Mouse (Mus musculus) heart, postnatal 10 days (tissue): ENCODE data around the gene Gltpd2. TPM values are rescaled to one million over a fixed set of nuclear protein-coding genes. Genes with fewer than 3 reads are reported as not detected.
"Not testable (repeated sequence)": the region's sequence is repeated elsewhere in the genome, so short reads cannot be mapped to it uniquely, and the experiment has no call there.

Experiments
- DNase-seq, 2 experiments: peaks; one replicate each; pipeline ENCODE4 v3.0.0; 2021
- intact Hi-C: fragments of 180-260 bp; cut with DNase I; formaldehyde crosslinking; loops from one replicate; pipeline ENCODE4 v1.15.1; 2025
- total RNA-seq, 2 experiments: library from RNA; stranded (reverse); gene quantifications; 2 replicates each; pipeline ENCODE4 v1.2.3; 2021

The Gltpd2 gene
- not detected for total RNA-seq

DNA sequence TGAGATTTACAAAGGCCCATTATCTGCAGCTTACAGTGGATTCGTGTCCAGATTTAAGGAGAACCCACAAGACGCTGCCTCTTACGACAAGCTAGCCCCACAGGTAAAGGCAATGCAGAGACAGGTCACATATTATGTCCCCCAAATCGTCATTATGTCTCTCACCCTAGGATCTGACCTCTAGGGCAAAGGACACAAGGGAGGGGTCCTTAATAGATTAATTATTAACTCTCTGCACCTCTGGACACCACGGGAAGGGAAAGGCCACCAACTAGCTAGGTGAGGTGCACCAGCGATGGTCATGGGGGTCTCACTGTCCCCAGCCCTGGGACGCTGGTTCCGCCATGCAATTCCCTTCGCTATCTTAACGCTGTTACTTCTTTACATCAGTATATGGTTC, at the start of gene Gltpd2:
TSS of gene Gltpd2 (plus strand) at position 274 of the 400 bp plus-strand sequence.
- no peak for DNase-seq
- intact Hi-C loops = no loop called here

DNA sequence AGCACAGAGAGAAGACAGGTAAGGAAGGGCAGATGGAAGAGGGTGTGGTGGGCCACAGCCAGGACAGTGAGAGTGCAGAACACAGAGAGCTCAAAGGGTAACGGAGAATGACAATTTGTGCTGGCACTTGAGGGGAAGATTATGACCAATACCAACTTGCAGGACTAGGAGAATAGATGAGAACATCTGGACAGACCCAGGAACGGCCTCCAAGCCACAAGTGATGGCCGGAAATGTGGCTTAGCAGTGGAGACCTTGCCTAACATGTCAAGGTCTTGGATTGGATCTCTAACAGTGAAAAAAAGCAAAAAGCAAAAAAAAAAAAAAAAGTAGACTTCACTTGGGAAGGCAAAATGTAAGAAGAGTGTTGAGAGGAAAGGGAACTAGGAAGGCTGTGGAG, 49.2 kb upstream of the Gltpd2 start:
- intact Hi-C loops = no loop called here
- DNase-seq = no peak

DNA sequence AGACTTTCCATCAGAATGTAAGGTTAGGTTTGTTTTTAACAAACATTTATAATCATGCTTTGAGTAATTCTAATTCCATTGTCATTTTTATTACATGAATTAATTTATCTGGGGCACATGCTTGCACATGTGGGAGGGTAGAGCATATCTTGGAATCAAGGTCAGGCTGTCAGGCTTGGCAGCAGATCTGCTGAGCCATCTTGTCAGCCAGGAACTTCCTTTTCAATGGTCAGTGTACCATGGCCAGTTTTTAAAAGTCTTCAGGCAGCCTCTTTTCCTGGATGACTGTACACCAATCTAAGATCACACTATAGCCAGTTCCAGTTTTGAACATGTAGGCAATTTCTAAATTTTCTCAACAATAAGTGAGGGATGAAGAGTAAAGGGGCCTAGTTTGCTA, 46.3 kb upstream of the Gltpd2 start:
- intact Hi-C loops = no loop called here

DNA sequence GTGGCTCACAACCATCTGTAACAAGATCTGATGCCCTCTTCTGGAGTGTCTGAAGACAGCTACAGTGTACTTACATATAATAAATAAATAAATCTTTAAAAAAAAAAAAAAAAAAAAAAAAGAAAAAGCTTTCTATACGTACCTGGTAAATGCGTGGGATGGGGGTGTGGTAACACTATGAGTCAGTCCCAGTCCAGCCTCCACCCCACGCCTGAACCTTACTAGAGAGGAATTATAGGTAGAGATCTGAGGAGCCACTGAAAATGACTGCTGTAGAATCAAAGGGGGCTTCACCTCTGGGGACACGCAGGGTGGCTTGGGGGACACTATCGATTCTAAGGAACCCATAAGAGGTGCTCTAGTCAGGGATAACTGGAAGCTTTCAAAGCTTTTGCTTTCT, 45.7 kb upstream of the Gltpd2 start:
- intact Hi-C loops, DNase-seq: not testable (repeated sequence)

More for the DNA sequence above, 46.3 kb upstream of the Gltpd2 start:
- no peak for DNase-seq

DNA sequence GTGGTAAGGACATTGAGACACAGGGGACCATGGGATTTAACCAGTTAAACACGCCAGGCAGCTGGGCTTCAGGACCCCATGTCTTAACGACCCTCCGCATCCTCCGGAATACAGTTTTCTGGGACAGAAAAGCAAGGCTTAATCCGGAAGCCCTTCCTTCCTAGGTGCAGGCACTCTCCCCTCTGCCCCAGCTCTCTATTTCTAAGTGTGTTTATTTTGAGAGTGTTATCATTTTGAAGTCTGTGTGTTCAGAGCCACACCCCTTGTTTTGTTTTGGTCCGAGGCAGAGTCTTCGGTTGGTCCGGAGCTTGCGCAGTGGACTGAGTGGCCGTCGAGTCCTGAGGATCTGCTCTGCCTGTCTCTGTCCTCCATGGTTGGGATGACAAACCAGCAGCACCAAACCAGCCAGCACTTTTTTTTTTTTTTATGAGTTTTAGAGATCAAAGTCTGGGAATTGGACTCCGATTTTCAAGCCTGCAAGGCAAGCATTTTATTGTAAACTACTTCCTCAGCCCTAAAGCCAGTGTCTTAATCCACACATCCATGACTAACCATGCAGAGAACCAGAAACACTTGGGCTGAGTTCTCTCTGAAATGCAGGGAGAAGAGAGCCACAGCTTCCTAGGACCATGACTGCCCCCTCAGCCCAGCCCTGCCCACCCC, 44.0 kb upstream of the Gltpd2 start:
- intact Hi-C loops = no loop called here

DNA sequence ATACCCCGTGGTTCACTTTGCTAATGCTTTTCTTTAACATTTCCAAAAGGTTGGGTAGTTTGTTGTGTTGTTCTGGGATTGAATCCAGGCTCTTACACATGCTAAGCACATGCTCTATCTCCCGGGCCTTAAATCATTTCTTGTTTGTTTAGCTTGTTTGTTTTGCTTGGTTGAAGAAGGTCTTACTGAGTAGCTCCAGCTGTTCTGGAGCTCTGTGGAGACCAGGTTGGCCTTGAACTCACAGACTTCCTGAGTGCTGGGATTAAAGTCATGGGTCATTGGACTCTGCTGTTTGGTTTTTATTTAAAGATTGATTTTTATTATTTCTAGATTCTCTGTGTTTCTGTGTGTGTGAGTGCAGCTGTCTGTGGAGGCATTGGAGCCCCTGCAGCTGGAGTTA, 33.5 kb upstream of the Gltpd2 start:
- intact Hi-C loops = no loop called here
- DNase-seq = no peak

More for the DNA sequence above, 44.0 kb upstream of the Gltpd2 start:
- no peak for DNase-seq

DNA sequence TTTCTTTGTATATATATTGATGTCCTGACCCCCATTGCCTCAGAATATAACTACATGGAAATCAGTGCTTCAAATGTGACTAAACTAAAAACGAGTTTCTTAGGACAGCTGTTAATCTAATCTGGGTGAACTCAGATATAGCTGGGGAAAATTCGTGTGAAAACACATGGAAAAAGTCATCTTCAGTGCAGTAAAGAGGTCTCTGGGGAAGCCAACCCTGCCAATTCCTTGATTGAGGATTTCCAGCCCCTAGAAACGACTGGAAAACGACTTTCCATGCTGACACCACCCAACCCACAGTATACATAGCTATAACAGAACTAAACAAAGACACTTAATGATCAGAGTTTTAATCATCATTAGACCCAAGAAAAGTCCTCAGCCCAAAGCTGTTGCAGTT, 31.2 kb upstream of the Gltpd2 start:
- DNase-seq = peak; percentile 57 to 66
- intact Hi-C loops = no loop called here

DNA sequence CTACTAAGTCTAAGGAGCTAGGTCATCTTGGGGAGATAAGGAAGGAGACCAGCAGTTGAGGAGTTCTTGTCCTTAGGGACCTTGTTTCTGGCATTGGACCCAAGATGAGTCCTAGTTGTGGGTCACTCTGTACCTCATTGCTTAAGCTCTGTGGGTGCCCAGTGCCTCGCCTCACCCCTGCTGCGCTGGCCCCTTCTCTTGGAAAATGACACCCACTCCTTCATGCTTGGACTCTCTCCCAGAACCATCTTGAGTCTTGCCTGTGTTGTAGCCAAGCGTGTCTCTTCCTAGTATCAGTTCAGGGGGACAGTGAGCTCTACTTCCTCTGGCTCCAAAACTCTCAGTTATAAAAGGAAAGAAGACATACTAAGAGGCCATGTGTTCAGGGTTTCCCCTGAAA, 29.9 kb upstream of the Gltpd2 start:
- DNase-seq = peak in 1 of 2 experiments; percentile 33
- intact Hi-C loops = no loop called here

DNA sequence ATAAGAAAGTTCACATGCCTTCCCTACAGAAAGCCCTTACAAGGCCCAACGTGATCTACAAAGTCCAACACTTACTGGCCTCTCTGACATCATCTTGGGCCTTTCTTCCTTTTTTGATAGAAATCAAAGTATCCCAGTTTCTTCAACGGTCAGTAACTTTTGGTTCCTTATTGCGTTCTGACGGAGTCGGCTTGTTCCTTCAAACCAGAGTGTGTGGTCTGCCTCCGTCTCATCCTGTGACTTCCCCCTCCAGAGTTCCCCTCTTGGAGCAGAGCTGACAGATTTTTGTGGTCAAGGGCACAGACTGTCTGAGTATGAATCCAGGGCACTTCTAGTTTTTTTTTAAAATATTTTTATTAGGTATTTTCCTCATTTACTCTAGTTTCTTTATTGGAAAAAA, 29.3 kb upstream of the Gltpd2 start:
- intact Hi-C loops = no loop called here
- no peak for DNase-seq

DNA sequence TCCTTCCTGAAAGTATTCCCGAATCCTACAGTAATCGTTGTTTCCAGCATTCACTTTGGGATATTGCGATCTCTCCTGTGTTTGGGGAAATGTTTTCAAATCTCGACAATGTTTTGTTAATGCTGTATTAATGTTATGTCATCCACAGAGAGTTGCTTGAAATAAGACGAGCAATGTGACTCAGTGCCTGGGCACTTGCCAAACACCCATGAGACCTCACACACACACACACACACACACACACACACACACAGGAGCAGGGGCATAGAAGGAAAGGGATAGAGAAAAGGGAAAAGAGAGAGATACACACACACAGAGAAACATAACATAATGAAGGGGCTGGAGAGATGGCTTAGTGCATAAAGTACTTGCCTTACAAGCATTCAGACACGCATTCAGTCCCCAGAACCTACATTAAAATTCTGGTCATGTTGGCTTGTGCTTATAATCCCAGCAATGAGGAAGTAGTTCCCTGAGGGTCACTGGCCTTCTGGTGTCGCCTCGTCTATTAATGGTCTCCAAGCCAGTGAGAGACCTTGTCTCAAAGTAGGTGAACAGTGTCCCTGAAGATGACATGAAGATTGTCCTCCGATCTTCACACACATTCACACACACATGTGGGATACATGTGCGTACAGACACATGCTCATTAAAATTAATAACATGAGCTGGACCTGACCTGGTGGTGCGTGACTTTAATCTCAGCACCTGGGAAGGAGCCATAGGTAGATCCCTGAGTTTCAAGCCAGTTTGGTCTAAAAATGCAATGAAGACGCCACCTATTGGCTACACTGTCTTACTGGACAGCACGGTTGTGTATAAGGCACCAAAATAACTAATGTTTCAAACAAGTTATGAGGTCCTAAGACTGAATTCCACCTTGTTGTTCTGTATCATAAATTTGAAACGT, 19.2 kb upstream of the Gltpd2 start:
- no peak for DNase-seq
- intact Hi-C loops = no loop called here

DNA sequence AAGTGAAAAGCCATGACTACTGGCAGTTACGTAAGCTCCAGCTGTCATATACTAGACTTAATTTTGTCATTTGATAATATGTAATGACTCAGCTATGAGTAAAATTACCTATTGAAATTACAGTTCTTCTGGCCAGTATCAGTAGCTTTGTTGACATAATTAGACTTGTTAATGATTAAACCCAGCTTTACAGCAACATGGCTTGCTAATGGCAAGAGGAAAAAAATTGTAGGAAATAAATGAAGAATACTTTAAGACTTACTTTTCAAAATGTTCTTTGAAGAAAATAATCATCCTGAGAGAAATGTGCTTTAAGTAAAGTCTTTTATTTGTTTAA, 18.6 kb upstream of the Gltpd2 start:
- no peak for DNase-seq
- intact Hi-C loops = no loop called here

DNA sequence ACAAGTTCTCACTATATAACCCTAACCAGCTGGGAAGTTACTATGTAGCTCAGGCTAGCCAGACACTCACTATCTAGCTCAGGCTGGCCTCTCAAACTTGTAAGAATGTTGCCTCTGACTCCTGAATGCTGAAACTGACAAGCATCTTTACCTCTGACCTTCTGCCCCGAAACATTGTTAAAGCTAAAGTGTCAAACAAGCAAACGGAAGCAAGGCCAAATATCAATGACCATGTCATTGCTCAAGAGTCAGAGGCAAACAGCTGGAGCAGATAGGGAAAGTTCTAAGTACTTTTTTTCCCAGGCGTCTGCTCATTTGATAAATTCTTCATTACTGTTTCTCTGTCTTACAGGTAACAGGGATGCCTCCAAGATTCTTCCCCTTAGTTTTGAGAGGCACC, 17.0 kb upstream of the Gltpd2 start:
- intact Hi-C loops = no loop called here
- no peak for DNase-seq

DNA sequence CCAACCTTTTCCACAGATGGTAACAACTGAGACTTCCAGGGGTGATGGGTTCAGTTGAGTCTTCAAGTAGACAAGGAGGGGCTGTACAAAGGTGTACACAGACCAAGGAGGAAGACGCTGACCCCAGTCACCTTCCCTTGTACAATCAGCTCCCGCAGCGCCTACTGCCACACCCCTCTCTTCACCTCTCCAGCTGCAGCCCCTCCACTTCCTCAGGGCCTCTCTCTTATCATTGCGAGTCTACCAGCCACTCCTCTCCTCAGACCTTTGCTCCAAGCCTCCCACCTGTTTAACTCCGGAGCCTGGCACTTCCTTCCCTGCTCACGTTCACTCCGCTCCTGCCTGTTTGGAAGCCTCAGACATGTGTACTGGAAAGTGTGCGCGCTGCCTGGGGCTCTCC, 14.0 kb upstream of the Gltpd2 start, which contains the start of gene Tm4sf5:
TSS of gene Tm4sf5 (plus strand) at position 275 of the 400 bp plus-strand sequence.
- intact Hi-C loops = no loop called here
- DNase-seq = no peak

DNA sequence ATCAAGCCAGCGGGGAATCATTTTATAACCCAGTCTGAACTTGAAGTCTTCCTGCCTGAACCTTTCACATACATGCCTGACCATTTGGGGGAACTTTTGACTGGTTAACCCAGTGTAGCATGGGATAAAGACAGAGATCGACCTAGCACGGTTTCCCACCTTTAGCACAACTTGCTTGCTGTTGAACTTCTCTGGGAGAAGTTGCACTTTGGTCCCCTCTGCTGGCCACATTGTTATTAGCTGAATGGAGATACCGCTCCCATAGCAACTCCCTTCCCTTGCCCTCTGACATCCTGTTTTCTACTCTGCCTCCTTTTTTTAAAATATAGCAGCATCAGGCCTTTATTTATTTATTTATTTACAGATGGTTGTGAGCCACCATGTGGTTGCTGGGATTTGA, 12.6 kb upstream of the Gltpd2 start:
- DNase-seq = peak; percentile 87 to 91
- intact Hi-C loops = loop anchor here (1.0 to 2.0 kb wide), 2 partner anchors 54 to 92 kb away; no protein-coding TSS in a partner anchor

DNA sequence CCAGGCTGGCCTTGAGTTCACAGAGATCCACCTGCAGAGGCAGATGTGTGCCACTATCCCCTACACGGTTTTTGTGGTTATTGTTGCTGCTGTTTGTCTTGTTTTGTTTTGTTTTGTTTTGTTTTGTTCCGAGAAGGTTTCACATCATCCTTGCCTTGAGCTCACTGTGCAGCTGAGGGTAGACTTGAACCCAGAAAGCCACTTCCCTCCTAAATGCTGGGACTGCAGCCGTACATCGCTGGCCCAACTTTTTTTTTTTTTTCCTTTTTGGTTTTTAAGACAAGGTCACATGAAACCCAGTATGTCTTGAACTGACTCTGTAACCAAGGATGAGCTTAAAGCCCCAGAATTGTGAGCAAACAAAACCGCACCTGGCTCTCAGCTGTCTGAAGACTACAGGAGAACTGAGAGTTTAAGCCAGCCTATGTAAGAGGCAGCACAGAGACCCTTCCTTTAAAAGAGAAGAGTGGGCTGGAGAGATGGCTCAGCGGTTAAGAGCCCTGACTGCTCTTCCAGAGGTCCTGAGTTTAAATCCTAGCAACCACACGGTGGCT, 12.0 kb upstream of the Gltpd2 start:
- no peak for DNase-seq
- intact Hi-C loops = loop anchor here (1.0 to 2.0 kb wide), 3 partner anchors 55 to 92 kb away; partner anchors contain the start of gene Arrb2

DNA sequence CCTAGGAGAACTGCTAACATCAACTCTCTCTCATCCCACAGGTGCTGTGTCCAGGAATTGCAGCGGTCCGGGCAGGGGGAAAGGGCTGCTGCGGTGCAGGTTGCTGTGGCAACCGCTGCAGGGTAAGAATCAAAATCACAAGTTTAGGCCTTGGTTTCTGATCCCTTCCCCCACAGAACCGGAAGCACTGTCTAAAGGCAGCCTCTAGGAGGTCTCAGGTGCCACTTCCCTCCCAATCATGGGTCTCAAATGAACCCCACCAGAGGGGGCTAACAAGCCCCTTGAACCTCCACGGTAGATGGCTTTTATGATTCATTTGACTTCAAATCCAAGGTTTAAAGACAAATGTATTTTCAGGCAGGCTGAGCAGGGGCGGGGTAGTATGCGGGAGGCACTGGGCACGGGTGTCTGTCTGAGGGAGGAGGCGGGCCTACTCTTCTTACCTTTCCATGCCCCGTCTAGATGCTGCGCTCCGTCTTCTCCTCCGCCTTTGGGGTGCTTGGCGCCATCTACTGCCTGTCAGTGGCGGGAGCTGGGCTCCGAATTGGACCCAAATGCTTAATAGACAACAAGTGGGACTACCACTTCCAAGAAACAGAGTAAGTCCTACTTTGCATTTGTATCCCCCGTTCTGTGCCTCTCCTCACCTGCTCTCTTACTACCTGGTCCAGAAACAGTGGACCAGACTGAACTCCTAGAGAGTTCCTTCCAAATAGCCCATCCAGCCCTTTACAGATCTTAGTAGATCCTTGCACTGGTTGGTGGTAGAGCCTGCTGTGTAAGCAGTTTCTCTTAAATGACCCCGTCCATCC, 9.0 kb upstream of the Gltpd2 start:
- intact Hi-C loops = no loop called here
- DNase-seq = peak in 1 of 2 experiments; percentile 41

DNA sequence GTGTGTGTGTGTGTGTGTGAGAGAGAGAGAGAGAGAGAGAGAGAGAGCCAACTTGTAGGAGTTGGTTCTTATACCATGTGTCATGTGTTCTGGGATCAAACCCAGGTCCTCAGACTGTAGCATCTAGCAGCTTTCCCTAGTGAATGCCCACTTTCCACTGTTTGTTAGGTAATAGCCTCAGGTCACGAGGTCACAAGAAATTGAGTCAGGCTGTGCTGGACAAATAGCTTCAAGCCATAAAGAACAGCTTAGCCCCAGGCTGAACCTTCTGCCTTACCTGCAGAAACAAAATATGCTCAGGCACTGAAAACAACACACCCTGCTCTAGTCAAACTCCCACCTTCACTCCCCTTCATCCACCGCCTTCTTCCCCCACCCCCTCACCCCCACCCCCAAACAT, 7.8 kb upstream of the Gltpd2 start:
- intact Hi-C loops = no loop called here
- no peak for DNase-seq

DNA sequence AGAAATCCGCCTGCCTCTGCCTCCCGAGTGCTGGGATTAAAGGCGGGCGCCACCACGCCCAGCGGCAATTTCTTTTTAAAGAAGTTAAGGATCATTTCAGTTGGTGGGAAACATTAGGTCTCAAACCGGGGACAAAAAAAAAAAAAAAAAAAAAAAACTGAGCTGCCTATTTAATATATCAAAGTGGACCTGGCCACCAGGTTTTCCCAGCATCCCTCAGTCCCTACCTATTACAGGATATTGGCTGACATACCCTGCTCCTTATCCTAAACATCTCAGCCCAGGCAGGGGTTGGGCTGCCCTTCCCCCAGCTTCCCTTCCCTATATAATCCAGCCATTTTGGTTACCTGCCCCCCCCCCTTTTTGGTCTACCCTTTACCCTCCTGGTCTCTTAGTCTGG, 7.2 kb upstream of the Gltpd2 start:
- intact Hi-C loops = no loop called here
- DNase-seq = no peak

DNA sequence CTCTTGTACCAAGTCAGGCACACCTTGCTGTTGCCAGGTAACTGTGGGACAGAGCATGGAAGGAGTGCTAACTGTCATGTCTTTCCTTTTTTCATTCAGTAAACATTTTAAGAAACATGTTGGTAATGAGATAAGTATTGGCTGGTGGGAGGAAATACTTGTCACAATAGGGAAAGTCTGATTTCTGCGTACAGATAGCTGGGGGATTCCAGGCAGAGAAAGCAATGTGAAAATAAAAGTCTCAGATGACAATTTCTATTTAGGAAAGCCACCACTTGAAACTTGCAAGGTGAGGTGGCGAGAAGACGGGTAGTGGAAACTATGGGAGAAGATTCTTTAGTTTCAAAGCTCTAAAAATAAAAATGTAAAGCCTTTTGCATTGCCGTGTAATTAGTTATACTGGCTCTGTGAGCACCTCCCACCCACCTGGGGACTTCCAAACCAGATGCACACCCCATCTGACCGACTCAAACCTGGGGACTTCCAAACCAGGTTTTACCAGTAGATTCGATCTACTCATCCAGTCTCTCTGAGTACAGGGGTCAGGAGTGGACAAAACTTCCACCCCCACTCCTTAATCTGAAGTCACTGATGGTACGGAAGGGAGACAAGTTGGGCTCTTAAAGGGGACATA, 6.2 kb upstream of the Gltpd2 start:
- intact Hi-C loops = no loop called here

DNA sequence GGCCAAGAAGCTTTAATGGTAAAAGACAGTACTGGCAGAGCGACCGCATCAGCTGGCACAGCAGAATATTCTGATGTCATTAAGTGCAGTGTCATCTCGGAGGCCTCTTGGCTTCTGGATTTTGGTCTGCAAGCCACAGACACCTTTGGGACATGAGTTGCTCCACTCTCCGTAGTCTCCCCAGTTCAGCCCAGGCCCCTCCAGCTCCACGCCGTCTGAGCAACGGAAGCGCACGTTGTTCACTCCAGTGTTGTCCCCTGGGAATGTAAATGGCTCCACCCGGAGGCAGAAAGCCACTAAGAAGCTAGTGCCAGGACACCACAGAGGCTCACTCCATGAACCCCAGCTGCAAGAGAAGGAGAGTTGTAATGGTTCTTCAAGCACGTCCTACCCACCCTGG, 5.5 kb upstream of the Gltpd2 start:
- intact Hi-C loops = no loop called here
- peak; percentile 47 to 61 for DNase-seq

More for the DNA sequence above, 6.2 kb upstream of the Gltpd2 start:
- DNase-seq = no peak
